Mouse (Mus musculus): Measurements from ENCODE around the gene Dusp27.
A peak's percentile ranks its signal among the peaks of the same experiment; 100 is the strongest.

Dusp27 gene

GRCm38 (mm10) chr1:166127719-166128118, at the start of gene Dusp27:
Dusp27 (minus strand) TSS chr1:166127922.
- no peak for DNase-seq (ENCODE audit: low read depth, low spot score)

GRCm38 (mm10) chr1:166173621-166174020, 45.9 kb upstream of the Dusp27 start:
- DNase-seq (ENCODE audit: low read depth, low spot score), result no peak

- DNase-seq (ENCODE audit: low read depth, low spot score), result no peak
Measured at GRCm38 (mm10) chr1:166172992-166173391, 45.3 kb upstream of the Dusp27 start.

- DNase-seq (ENCODE audit: low read depth, low spot score), result peak; percentile 46
Measured at GRCm38 (mm10) chr1:166170852-166171251, 43.1 kb upstream of the Dusp27 start.

- no peak for DNase-seq (ENCODE audit: low read depth, low spot score)
Measured at GRCm38 (mm10) chr1:166169713-166170112, 42.0 kb upstream of the Dusp27 start.

GRCm38 (mm10) chr1:166168017-166168416, 40.3 kb upstream of the Dusp27 start:
- no peak for DNase-seq (ENCODE audit: low read depth, low spot score)

GRCm38 (mm10) chr1:166167405-166167804, 39.7 kb upstream of the Dusp27 start:
- DNase-seq (ENCODE audit: low read depth, low spot score), result no peak

GRCm38 (mm10) chr1:166165159-166165558, 37.4 kb upstream of the Dusp27 start:
- no peak for DNase-seq (ENCODE audit: low read depth, low spot score)

- DNase-seq (ENCODE audit: low read depth, low spot score), result no peak
Measured at GRCm38 (mm10) chr1:166164580-166164979, 36.9 kb upstream of the Dusp27 start.

GRCm38 (mm10) chr1:166160569-166161445, 33.1 kb upstream of the Dusp27 start:
- DNase-seq (ENCODE audit: low read depth, low spot score), result peak; percentile 83

- DNase-seq (ENCODE audit: low read depth, low spot score), result no peak
Measured at GRCm38 (mm10) chr1:166160111-166160510, 32.4 kb upstream of the Dusp27 start.

- DNase-seq (ENCODE audit: low read depth, low spot score), result no peak
Measured at GRCm38 (mm10) chr1:166158664-166159063, 30.9 kb upstream of the Dusp27 start.

- no peak for DNase-seq (ENCODE audit: low read depth, low spot score)
Measured at GRCm38 (mm10) chr1:166157712-166158111, 30.0 kb upstream of the Dusp27 start.

- DNase-seq (ENCODE audit: low read depth, low spot score), result no peak
Measured at GRCm38 (mm10) chr1:166155113-166155494, 27.4 kb upstream of the Dusp27 start.

GRCm38 (mm10) chr1:166154162-166155112, 26.7 kb upstream of the Dusp27 start:
- DNase-seq (ENCODE audit: low read depth, low spot score), result peak; percentile 86

- peak; percentile 89 for DNase-seq (ENCODE audit: low read depth, low spot score)
Measured at GRCm38 (mm10) chr1:166153351-166154120, 25.8 kb upstream of the Dusp27 start.

- DNase-seq (ENCODE audit: low read depth, low spot score), result no peak
Measured at GRCm38 (mm10) chr1:166152034-166152433, 24.3 kb upstream of the Dusp27 start.

- peak; percentile 36 for DNase-seq (ENCODE audit: low read depth, low spot score)
Measured at GRCm38 (mm10) chr1:166151341-166151740, 23.6 kb upstream of the Dusp27 start.

- DNase-seq (ENCODE audit: low read depth, low spot score), result no peak
Measured at GRCm38 (mm10) chr1:166150035-166150434, 22.3 kb upstream of the Dusp27 start.

GRCm38 (mm10) chr1:166149441-166149840, 21.7 kb upstream of the Dusp27 start:
- DNase-seq (ENCODE audit: low read depth, low spot score), result no peak

GRCm38 (mm10) chr1:166147657-166148056, 19.9 kb upstream of the Dusp27 start:
- DNase-seq (ENCODE audit: low read depth, low spot score), result no peak
